Mouse (Mus musculus) frontal cortex, postnatal 25 days (tissue): ENCODE results near the gene Gm20481.
"Not testable (repeated sequence)": the region's sequence is repeated elsewhere in the genome, so short reads cannot be mapped to it uniquely, and the experiment has no call there.

Experiments used
- DNase-seq, 2 experiments: peaks; one replicate each; pipeline ENCODE4 v3.0.0; 2022; ENCODE audit warnings: low spot score in 2 of 2

Gene Gm20481

DNA sequence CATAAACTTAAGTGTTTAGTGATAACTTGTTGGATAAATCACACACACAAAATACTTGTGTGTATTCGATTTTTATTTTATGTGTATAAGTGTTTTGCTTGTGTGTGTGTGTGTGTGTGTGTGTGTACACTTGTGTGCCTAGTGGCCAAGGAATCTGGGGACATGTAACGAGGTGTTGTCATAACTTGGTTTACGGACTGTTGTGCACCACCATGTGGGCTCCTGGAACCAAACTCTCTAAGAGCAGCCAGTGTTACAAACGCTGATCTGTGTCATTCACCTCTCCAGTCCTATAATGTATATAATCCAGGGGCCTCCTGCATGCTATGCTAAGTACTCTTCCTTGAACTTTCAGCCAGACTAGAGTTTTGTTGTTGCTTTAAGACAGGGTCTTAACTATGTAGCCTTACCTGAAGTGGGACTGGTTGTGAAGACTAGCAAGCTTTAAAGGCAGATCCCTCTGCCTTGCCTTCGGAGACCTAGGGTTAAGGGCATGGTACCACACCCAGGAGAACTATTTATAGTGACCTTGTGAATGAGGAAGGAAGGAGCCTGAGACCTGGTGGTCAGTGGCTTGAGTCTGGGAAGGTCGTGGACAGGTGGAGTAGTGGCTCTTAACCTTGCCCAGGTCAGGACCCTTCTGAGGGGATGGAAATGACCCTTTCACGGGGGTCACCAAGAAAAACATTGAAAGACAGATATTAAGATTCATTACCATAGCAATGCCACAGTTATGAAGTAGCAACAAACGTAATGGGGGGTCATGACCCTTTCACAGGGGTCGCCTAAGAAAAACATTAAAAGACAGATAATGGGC, 33.5 kb downstream of the Gm20481 start:
- no peak for DNase-seq

DNA sequence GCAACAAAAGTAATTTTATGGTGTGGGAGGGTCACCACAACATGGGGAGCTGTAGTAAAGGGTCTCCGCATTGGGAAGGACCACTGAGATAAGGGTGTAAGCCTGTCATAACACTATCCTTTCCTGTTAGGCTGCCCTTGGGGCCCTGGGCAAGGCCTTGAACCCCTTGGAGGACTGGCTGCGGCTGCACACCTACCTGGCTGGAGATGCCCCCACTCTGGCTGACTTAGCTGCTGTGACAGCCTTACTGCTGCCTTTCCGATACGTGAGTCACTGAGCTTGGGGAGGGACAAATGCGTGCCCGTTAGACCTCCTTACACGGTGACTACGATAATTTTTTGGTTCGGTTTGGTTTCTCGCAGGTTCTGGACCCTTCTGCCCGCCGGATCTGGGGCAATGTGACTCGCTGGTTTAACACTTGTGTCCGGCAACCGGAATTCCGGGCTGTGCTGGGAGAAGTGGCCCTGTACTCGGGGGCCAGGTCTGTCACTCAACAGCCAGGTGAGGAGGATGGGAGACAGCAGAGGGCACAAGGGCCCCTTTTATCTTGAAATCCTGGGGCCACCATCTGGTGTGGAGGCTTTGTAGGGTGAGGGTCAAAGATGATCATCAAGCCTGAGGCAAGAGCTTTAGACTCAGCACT, 34.5 kb downstream of the Gm20481 start:
- no peak for DNase-seq

DNA sequence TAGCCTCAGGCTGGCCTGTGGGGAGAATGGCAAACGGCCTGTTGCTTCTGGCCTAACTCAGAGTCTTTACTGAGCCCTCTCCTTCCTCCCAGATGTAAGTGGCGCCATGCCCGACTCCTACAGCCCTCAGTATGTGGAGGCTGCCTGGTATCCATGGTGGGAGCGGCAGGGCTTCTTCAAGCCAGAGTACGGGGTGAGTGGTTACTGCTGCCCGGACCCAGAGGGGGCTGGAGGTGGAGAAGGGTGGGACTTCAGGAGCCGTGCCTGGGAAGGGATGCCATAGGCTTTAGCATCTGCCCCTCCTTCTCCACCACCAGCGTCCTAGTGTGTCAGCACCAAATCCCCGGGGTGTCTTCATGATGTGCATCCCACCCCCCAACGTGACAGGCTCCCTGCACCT, 35.4 kb downstream of the Gm20481 start:
- DNase-seq = no peak

DNA sequence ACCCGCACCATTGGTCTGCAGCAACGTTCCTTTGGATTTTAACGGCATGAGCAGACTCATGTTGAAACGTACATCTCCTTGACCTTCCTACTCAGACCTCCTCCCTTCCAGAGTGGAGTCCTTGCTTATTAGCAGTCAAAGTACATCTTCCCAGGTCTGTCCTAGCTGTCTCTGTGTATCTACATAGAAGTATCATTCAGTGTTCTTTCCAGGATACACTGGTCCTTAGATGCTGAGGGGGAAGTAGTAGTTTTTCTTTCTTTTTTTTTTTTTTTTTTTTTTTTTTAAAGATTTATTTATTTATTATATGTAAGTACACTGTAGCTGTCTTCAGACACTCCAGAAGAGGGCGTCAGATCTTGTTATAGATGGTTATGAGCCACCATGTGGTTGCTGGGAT, 36.2 kb downstream of the Gm20481 start:
- not testable (repeated sequence) for DNase-seq

DNA sequence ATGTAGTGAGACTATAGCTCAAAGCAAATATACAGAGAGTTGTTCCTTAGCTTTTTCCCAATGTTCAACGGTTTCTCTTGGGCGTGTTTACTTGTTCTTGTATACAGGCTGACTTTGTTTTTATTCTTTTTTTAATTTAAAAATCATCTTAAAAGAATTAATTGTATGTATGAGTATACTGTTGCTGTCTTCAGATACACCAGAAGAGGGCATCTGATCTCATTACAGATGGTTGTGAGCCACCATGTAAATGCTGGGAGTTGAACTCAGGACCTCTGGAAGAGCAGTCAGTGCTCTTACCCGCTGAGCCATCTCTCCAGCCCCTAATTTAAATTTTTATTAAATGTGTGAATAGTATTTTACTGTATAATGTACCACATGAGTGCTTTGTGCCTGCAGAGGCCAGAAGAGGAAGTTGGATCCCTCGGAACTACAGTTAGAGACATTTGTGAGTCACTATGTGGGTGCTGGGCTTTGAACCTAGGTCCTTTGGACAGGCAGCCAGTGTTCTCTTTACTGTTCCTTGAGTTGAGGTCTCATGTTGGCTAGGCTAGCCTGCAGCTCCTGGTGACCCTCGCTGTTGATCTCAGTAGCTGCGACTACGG, 37.8 kb downstream of the Gm20481 start:
- no peak for DNase-seq

DNA sequence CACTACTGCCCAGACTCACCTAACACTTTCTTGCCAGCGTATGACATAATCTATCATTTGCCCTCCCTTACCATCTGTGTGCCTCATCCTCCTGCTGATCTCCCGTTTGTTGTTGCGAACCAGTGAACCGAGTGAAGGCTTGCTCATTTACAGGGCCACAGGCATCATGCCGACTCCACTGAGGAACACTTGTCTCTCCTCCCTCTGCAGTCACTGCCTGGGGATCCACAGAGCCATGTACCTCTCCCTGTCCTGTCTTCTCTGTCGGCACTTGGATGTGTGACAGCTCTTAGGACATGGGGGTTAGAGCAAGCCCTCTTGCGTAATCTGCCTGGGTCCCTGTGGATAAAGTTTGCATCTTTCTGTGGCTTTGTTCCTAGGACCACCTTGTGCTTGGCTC, 39.9 kb downstream of the Gm20481 start:
- DNase-seq = no peak

DNA sequence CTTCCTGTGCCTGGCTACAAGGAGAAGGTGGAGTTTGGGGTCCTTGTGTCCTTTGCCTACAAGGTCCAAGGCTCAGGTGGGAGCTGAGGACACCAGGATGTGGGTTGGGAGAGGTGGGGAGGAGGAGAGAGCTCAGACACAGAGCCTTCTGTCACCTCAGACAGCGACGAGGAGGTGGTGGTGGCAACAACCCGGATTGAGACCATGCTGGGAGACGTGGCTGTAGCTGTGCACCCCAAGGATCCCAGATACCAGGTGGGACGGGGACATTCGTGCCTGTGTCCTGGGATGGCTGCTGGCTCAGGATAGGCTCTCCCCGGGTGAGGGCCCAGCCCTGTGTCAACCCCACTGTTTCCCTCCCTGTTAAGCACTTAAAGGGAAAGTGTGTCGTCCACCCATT, 41.7 kb downstream of the Gm20481 start:
- DNase-seq = no peak

DNA sequence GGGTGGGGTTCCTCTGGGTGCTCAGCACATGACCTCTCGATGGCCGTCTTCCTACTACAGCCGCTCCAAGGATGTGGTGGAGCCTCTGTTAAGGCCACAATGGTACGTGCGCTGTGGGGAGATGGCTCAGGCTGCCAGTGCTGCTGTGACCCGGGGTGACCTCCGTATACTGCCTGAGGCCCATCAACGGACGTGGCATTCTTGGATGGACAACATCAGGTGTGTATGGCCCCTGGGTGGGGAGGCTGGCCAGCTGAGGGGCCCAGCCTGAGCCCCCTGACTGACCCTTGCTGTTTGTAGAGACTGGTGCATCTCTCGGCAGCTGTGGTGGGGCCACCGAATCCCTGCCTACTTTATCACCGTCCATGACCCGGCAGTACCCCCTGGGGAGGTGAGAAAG, 42.7 kb downstream of the Gm20481 start:
- DNase-seq = no peak

DNA sequence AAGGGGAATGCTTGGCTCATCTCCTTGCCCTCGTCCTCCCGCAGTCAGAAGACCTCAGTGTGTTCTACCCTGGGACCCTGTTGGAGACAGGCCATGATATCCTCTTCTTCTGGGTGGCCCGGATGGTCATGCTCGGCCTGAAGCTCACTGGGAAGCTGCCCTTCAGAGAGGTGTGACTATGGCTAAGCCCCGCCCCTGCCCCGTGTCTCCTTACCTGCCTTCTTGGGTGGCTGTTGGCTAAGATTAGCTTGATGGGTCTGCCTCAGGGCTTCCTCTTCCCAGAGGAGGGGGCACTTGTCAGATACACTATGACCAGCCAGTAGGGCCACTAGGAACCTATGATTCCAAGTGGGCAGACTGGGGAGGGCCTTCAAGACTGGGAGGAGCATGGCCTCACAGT, 43.5 kb downstream of the Gm20481 start:
- DNase-seq = no peak

DNA sequence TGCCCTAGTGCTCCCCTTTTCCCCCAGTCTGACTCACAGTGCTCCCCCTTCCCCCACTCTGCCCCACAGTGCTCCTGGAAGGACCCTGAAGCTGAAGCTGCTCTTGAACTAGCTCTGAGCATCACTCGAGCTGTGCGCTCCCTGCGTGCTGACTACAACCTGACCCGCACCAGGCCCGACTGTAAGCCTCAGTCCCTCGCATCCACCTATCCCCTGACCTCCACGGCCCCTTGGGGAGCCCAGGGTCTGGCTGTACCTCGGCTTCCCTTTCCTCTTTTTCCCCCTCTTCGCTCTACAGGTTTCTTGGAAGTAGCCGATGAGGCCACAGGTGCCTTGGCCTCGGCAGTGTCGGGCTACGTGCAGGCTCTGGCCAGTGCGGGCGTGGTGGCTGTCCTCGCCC, 45.6 kb downstream of the Gm20481 start:
- no peak for DNase-seq

DNA sequence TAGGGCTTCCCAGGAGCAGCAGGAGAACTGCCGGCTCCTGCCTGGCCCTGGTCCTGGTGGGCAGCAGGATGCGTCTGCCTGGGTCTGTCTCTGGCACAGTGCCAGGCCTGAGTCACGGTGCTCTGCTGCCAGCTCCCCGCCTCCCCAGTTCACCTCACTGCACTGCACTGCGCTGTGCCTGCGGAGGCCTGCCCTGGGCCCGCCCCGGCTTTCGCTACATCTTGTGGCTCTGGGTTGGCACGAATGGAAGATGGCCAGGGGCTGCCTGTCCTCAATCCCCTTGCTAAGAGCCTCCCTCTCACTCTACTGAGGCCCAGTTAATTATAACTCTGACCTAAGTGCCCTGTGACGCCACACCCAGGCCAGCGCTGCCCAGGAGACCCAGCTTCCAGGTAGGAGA, 46.7 kb downstream of the Gm20481 start, which contains the start of gene Vwa7:
TSS of gene Vwa7 (plus strand) at position 204 of the 400 bp plus-strand sequence.
- DNase-seq = no peak

DNA sequence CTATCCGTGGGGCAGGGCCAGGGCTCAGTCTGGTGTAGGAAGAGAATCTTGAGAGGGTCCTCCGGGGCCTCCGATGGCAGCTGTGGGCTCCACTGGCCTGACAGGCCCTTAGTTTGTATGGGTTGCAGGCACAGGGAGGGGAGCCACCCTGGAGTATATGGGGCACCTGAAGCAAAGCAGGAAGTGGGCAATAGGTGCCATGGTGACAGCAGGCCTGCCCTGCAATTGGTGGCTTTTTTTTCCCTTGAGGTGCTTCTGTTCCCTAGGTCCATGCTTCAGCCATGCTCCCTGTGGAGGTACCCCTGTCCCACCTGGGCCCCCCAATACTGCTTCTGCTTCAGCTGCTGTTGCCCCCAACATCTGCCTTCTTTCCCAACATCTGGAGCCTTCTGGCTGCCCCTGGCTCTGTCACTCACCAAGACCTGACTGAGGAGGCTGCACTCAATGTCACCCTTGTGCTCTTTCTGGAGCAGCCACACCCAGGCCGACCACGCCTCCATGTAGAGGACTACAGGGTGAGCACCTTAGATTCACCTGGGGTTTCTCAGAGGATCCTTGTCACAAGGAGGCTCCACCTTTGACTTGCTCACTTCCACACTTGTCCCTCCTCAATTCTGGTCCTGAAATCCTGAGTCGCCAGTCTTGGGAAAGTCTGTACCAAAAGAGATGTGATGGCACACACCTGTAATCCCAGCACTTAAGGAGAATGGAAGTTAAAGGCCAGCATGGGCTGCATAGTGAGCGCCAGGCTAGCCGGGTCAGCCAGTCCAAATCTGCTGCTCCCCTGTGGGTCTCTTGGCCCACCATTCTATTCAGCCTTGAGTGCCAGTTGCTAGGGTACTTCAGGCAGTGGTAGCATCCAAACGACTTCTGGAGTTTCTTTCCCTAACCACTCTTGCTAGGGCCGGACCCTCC, 47.3 kb downstream of the Gm20481 start:
- no peak for DNase-seq

DNA sequence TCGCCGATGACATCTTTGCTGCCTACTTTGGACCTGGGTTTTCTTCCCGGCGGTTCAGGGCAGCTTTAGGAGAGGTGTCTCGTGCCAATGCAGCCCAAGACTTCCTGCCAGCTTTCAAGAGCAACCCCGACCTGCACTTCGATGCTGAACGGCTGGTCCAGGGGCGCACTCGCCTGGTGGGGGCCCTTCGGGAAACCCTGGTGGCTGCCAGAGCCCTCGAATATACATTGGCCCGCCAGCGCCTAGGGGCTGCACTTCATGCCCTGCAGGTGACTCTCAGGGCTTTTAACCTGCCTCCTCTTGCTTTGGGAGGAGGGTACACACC, 48.0 kb downstream of the Gm20481 start:
- no peak for DNase-seq

DNA sequence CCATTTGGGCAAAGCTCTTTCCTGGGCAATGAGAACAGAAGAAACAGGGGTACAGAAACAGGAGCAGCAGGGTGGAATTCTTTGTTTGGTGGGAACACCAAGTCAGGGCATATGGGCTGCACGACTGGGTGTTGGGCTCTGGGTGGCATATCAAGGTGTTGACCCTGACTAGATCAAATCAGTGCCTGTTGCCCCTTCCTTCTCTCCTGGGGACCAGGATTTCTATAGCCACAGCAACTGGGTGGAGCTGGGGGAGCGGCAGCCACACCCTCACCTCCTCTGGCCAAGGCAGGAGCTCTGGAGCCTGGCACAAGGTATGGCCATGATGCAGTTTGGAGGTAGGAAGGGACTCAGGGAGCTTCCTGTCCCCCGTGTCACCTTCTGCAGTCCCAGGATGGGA, 48.5 kb downstream of the Gm20481 start:
- no peak for DNase-seq

DNA sequence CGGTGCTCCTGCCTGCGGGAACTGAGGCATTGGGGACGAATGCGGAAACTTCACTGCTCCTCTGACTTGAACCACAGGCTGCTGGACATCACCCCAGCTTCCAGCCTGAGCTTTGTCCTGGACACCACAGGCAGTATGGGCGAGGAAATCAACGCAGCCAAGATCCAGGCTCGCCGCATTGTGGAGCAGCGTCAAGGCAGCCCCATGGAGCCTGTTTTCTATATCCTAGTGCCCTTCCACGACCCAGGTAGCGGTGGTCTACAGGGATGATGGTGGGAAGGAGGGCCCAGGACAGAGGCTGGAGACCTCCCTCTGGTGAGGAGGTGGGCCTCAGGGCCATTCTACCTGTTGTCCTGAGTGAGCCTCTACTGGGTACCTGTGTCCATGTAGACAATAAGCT, 50.2 kb downstream of the Gm20481 start:
- no peak for DNase-seq

DNA sequence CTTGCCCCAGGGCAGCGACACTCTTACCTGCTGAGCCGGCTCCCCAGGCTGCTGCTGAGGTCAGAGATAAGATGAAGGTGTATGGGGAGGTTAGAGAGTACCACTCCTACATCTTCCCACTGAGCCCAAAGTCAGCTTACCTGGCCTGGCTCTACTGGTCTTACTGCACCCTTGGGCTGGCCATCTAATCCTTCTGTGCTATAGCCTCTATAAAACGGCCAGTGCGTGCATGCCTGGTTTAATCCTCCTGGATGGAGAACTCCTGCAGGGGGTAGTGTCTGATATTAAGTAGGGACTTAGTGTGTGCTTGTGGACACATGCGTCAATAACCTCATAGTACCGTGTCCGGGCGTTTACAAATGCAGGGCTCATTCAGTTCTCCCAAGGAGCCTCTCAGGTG, 50.8 kb downstream of the Gm20481 start:
- no peak for DNase-seq

DNA sequence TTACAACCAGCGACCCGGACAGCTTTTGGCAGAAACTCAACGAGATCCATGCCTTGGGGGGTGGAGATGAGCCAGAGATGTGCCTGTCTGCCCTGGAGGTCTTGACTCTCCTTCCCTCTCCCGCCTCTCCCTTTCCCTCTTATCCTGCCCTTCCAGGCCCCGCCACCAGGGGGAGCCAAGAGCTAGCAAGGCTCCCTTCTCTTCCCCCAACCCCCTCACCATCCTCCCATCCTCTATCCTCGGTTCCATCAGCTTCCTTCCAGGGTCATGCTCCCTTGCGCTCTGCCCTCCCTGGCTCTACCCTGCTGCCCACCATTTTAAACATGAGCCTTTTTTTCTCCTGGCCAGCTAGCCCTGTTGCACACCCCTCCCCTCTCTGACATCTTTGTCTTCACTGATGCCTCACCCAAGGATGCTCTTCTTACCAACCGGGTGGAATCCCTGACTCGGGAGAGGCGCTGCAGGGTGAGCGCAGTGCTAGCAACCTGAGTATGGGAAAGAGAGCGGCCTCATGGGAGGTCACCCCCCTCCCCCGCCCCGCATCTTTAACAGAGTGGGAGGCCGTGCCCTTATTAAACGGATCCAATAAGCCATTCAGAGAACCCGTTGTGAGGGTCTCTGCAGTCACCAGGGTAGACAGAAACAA, 51.6 kb downstream of the Gm20481 start:
- DNase-seq = peak; percentile 83 to 92
